Comparison of ENCODE assay signal across 8 mouse cellular contexts in genomic region chr13:20471732-20472131, GRCm38 (mm10).
A peak's percentile ranks its signal among the peaks of the same experiment; 100 is the strongest.
DNase-seq lines count a peak whose midpoint lies in the region; ATAC-seq and TF ChIP-seq lines count a peak whose summit lies in the region.

No protein-coding gene starts in this region.

- H3K4me3 ChIP-seq in heart, embryonic 12.5 days, result no peak overlapping the region
- H3K4me3 ChIP-seq in forebrain, embryonic 11.5 days (ENCODE audit: low read depth, low read length), result no peak overlapping the region
- H3K4me3 ChIP-seq in hindbrain, embryonic 12.5 days, result peak overlapping the region; percentile 43

- no peak overlapping the region for H3K9ac ChIP-seq in heart, embryonic 12.5 days
- H3K9ac ChIP-seq in forebrain, embryonic 11.5 days (ENCODE audit: low read length), result no peak overlapping the region
- 0 out of 2 replicates have a peak overlapping the region, but pooled peaks have one; percentile 18 for H3K9ac ChIP-seq in hindbrain, embryonic 12.5 days

- no peak for TF ChIP-seq POLR2A in brain, embryonic 14.5 days (IDR thresholded peaks at IDR 0.05; ENCODE audit: borderline replicate concordance, extremely low read depth, insufficient read depth, insufficient read length, poor library complexity, severe bottlenecking)

- H3K4me1 ChIP-seq in heart, embryonic 12.5 days (replicated peaks), result peaks cover 16% of the 10 kb centered on the region
- H3K4me1 ChIP-seq in forebrain, embryonic 11.5 days (replicated peaks; ENCODE audit: control insufficient read depth, insufficient read depth, low read length), result no peaks in the 10 kb centered on the region
- peaks cover 27% of the 10 kb centered on the region for H3K4me1 ChIP-seq in hindbrain, embryonic 12.5 days

- peak; percentile 85 for TF ChIP-seq CTCF in brain, embryonic 14.5 days (IDR thresholded peaks at IDR 0.05; ENCODE audit: borderline replicate concordance, extremely low read depth, insufficient read depth, insufficient read length)

- no peak overlapping the region for H3K4me2 ChIP-seq in heart, embryonic 12.5 days
- peak overlapping the region; percentile 28; the same call in 1 of the 2 replicates for H3K4me2 ChIP-seq in forebrain, embryonic 11.5 days (ENCODE audit: low read depth, low read length, severe bottlenecking)
- H3K4me2 ChIP-seq in hindbrain, embryonic 12.5 days (replicated peaks), result peak overlapping the region; percentile 55

- no peak overlapping the region for H3K27ac ChIP-seq in heart, embryonic 12.5 days (ENCODE audit: poor library complexity, severe bottlenecking)
- 0 out of 2 replicates have a peak overlapping the region, but pooled peaks have one; percentile 39 for H3K27ac ChIP-seq in forebrain, embryonic 11.5 days (ENCODE audit: low read depth, low read length)
- H3K27ac ChIP-seq in hindbrain, embryonic 12.5 days, result peak overlapping the region; percentile 84

- H3K27me3 ChIP-seq in heart, embryonic 12.5 days (replicated peaks), result no peaks in the 10 kb centered on the region
- H3K27me3 ChIP-seq in forebrain, embryonic 11.5 days (ENCODE audit: control insufficient read depth, insufficient read depth, low read length), result no peaks in the 10 kb centered on the region
- no peaks in the 10 kb centered on the region for H3K27me3 ChIP-seq in hindbrain, embryonic 12.5 days

- WGBS in heart, embryonic 12.5 days, result 14% methylated on average over 6 of the region's 6 CpGs
- 10% methylated on average over 6 of the region's 6 CpGs for WGBS in forebrain, embryonic 11.5 days
- WGBS in hindbrain, embryonic 12.5 days, result 7% methylated on average over 6 of the region's 6 CpGs

- H3K9me3 ChIP-seq in heart, embryonic 12.5 days (replicated peaks), result no peaks in the 10 kb centered on the region
- H3K9me3 ChIP-seq in forebrain, embryonic 11.5 days (ENCODE audit: control insufficient read depth, low read length), result no peaks in the 10 kb centered on the region
- no peaks in the 10 kb centered on the region for H3K9me3 ChIP-seq in hindbrain, embryonic 12.5 days (replicated peaks)

- H3K36me3 ChIP-seq in heart, embryonic 12.5 days, result no peaks in the 10 kb centered on the region
- H3K36me3 ChIP-seq in forebrain, embryonic 11.5 days (ENCODE audit: control insufficient read depth, insufficient read depth, low read length), result no peaks in the 10 kb centered on the region
- no peaks in the 10 kb centered on the region for H3K36me3 ChIP-seq in hindbrain, embryonic 12.5 days

- peak; percentile 42 to 87 for DNase-seq in heart, adult 18-20 months
- peak; percentile 93 for DNase-seq in brain, embryonic 14.5 days (ENCODE audit: low read depth)
- peak; percentile 82 for DNase-seq in forebrain, embryonic 11.5 days (ENCODE audit: low spot score)
- peak; percentile 75 to 89 for DNase-seq in layer of hippocampus, postnatal 25 days (ENCODE audit: extremely low spot score in 1 of 2, low spot score in 1 of 2)
- DNase-seq in right cerebral cortex, postnatal 4 days, result peak; percentile 92

- no peak for ATAC-seq in heart, embryonic 12.5 days (ENCODE audit: insufficient number of reproducible peaks, low FRiP score)
- peak; percentile 73 for ATAC-seq in forebrain, embryonic 11.5 days (replicated peaks; ENCODE audit: low FRiP score)
- ATAC-seq in hindbrain, embryonic 12.5 days (ENCODE audit: low FRiP score), result peak; percentile 68
- peak; percentile 67 for ATAC-seq in megakaryocyte, adult 5-6 weeks (ENCODE audit: poor library complexity, severe bottlenecking)
